Mouse (Mus musculus): ENCODE data around the gene Evi5. TPM values are rescaled to one million over a fixed set of nuclear protein-coding genes. Genes with fewer than 3 reads are reported as not detected.

The Evi5 gene
- polyA plus RNA-seq, 1 experiment = 37.2 TPM

DNA sequence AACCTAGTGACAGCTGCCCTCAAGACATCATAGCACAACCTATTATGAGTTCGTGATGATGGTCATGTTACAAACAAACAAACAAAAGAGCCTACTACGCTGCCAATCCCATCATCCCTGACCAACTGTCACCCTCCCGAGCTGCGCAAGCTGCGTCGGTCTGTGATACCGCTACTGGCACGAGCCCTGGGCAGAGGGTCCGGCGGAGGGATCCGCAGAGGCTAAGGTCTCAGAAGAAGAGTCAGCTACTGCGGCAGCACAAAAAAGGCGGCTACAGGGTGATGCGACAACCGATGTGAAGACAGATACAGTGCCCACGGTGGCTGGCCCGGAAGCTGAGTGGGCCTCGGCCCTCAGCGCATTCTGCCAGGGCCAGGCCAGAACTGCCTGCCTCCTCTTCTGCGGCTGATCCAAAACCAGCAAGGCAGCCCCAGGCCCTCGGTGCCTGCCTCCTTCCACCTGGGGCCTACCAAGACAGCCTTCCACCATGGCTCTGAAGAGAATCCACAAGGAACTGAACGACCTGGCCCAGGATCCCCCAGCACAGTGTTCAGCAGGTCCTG, 44.8 kb downstream of the Evi5 start, which contains the start of gene Ube2d2b:
Gene Ube2d2b, plus strand, starts transcription at position 102 of the 563 bp plus-strand sequence.
- H3K4me1 ChIP-seq (ENCODE audit: control insufficient read depth, insufficient read depth, low read length) = no peaks in the 10 kb centered on the region
- H3K4me3 ChIP-seq (replicated peaks; ENCODE audit: insufficient read depth, low read depth, low read length) = no peak within 1 kb of the TSS
- no peaks in the 10 kb centered on the region for H3K27me3 ChIP-seq (ENCODE audit: control insufficient read depth, insufficient read depth, low read length)
- 98% methylated on average over 22 of the region's 22 CpGs for WGBS
- no peak for DNase-seq
- no peak for TF ChIP-seq POLR2A (IDR thresholded peaks at IDR 0.05; ENCODE audit: borderline replicate concordance, insufficient read depth, low read length)
- TF ChIP-seq CTCF (IDR thresholded peaks at IDR 0.05; ENCODE audit: borderline replicate concordance, insufficient read depth, low read depth, low read length) = no peak
- H3K27ac ChIP-seq (ENCODE audit: insufficient read depth, low read length) = no peak within 1 kb of the TSS

DNA sequence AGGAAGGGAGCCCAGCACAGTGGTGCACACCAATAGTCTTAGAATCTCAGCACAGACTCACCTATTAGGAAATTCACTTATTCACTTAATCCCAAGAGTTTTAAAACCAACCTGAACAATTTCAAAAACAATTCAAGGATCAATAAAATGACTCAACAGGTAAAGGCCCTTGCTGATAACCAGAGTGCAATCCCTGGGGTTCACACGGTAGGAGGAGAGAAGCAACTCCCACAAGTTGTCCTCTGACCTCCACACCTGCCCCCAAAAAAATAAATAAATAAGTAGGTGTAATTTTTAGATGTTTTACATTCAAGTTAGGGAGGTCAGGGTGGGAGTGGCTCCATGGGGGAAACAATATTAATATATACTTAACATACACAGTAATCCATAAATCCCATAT, 52.4 kb downstream of the Evi5 start:
- Histone ChIP-seq H3K27me3 (ENCODE audit: control insufficient read depth, insufficient read depth, low read length) (no peaks in the 10 kb centered on the region), H3K4me3 (replicated peaks; ENCODE audit: insufficient read depth, low read depth, low read length) (no peak overlapping the region), H3K4me1 (ENCODE audit: control insufficient read depth, insufficient read depth, low read length) (no peaks in the 10 kb centered on the region), H3K27ac (ENCODE audit: insufficient read depth, low read length) (no peak overlapping the region)
- no peak for DNase-seq
- 89% methylated on average over 1 of the region's 1 CpGs for WGBS
- TF ChIP-seq CTCF (IDR thresholded peaks at IDR 0.05; ENCODE audit: borderline replicate concordance, insufficient read depth, low read depth, low read length) = no peak
- TF ChIP-seq POLR2A (IDR thresholded peaks at IDR 0.05; ENCODE audit: borderline replicate concordance, insufficient read depth, low read length) = no peak

DNA sequence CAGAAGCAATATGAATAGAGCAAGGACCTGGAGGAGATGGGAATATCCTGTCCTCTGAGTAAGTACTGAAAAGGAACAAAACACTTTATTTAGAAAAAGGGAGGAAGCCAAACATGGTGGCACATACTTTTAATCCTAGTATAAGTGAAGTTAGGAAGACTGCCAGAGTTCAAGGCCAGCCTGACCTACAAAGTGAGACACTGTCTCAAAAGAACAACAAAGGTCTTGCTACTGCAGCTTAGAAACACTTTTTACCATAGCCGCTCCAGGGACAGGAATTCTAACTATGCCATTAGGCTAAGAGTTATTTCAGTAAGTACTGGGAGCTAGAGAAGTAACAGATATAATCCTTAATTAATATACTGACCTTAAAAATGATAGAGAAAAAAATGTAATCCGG, 60.3 kb downstream of the Evi5 start:
- no peak overlapping the region for H3K4me3 ChIP-seq (replicated peaks; ENCODE audit: insufficient read depth, low read depth, low read length)
- DNase-seq = no peak
- WGBS = 97% methylated on average over 2 of the region's 2 CpGs
- TF ChIP-seq CTCF (IDR thresholded peaks at IDR 0.05; ENCODE audit: borderline replicate concordance, insufficient read depth, low read depth, low read length) = no peak
- no peak for TF ChIP-seq POLR2A (IDR thresholded peaks at IDR 0.05; ENCODE audit: borderline replicate concordance, insufficient read depth, low read length)
- no peaks in the 10 kb centered on the region for H3K4me1 ChIP-seq (ENCODE audit: control insufficient read depth, insufficient read depth, low read length)
- H3K27ac ChIP-seq (ENCODE audit: insufficient read depth, low read length) = no peak overlapping the region
- H3K27me3 ChIP-seq (ENCODE audit: control insufficient read depth, insufficient read depth, low read length) = no peaks in the 10 kb centered on the region

DNA sequence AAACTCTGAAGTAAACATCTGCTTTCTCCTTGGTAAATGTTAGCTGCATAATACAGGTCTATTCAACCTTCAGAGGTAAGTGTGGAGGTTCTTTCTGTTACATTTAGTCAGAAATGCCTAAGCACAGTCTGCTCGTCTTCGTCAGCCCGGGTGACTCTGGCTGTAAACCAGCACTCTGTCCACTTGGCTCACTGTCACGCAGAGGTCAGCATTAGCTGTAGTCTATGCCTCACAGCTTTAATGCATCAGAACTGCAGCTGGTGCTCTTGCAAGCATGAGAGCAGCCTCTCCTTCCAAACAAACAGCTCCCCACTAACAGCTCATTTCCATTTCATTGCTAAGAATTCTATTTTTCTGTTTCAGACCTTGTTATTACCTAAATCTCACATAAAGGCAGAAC, 67.4 kb downstream of the Evi5 start:
- TF ChIP-seq POLR2A (IDR thresholded peaks at IDR 0.05; ENCODE audit: borderline replicate concordance, insufficient read depth, low read length) (no peak), CTCF (IDR thresholded peaks at IDR 0.05; ENCODE audit: borderline replicate concordance, insufficient read depth, low read depth, low read length) (no peak)
- WGBS = 15% methylated on average over 4 of the region's 4 CpGs
- no peaks in the 10 kb centered on the region for H3K27me3 ChIP-seq (ENCODE audit: control insufficient read depth, insufficient read depth, low read length)

DNA sequence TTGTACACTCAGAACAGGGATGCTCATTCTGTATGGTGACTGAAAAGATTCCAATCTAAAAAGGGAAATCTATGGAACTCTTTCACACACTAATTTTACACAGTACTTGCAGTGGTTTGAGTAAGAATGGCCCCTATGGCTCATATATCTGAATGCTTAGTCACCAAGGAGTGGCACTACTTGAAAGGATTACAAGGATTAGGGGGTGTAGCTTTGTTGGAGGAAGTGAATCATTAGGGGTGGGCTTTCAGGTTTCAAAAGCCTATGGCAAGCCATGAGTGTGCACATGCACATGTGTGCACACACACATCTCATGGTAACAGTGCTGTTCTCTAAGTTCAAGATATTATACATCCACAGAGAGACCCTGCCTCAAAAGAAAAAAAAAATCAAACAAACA, 72.3 kb downstream of the Evi5 start:
- TF ChIP-seq POLR2A (IDR thresholded peaks at IDR 0.05; ENCODE audit: borderline replicate concordance, insufficient read depth, low read length) (no peak), CTCF (IDR thresholded peaks at IDR 0.05; ENCODE audit: borderline replicate concordance, insufficient read depth, low read depth, low read length) (no peak)
- DNase-seq = no peak
- Histone ChIP-seq H3K4me1 (ENCODE audit: control insufficient read depth, insufficient read depth, low read length) (no peaks in the 10 kb centered on the region), H3K27ac (ENCODE audit: insufficient read depth, low read length) (no peak overlapping the region), H3K27me3 (ENCODE audit: control insufficient read depth, insufficient read depth, low read length) (no peaks in the 10 kb centered on the region), H3K4me3 (replicated peaks; ENCODE audit: insufficient read depth, low read depth, low read length) (no peak overlapping the region)

More for the DNA sequence above, 67.4 kb downstream of the Evi5 start:
- Histone ChIP-seq H3K27ac (ENCODE audit: insufficient read depth, low read length) (no peak overlapping the region), H3K4me1 (ENCODE audit: control insufficient read depth, insufficient read depth, low read length) (no peaks in the 10 kb centered on the region), H3K4me3 (replicated peaks; ENCODE audit: insufficient read depth, low read depth, low read length) (no peak overlapping the region)
- DNase-seq = no peak

DNA sequence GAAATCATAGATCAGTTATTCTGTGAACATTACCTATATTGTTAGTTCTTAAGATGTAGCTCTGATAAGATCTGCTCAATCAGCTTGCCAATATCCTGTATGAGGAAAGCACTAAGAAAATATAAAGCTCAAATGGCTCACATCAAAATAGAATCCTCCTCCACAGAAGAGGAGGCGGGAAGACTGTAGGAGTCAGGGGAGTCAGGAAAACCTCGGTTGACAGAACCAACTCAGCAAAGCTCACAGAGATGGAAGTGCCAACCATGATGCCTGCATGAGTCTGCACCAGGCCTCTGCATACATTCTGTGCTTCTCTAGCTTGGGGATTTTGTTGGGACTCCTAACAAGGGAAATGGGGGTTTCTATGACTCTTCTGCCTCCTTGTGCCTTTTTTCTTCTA, 73.7 kb downstream of the Evi5 start:
- Histone ChIP-seq H3K27me3 (ENCODE audit: control insufficient read depth, insufficient read depth, low read length) (no peaks in the 10 kb centered on the region), H3K4me3 (replicated peaks; ENCODE audit: insufficient read depth, low read depth, low read length) (no peak overlapping the region), H3K27ac (ENCODE audit: insufficient read depth, low read length) (no peak overlapping the region), H3K4me1 (ENCODE audit: control insufficient read depth, insufficient read depth, low read length) (no peaks in the 10 kb centered on the region)
- TF ChIP-seq CTCF (IDR thresholded peaks at IDR 0.05; ENCODE audit: borderline replicate concordance, insufficient read depth, low read depth, low read length) = no peak
- no peak for TF ChIP-seq POLR2A (IDR thresholded peaks at IDR 0.05; ENCODE audit: borderline replicate concordance, insufficient read depth, low read length)
- WGBS = 84% methylated on average over 2 of the region's 2 CpGs
- no peak for DNase-seq

DNA sequence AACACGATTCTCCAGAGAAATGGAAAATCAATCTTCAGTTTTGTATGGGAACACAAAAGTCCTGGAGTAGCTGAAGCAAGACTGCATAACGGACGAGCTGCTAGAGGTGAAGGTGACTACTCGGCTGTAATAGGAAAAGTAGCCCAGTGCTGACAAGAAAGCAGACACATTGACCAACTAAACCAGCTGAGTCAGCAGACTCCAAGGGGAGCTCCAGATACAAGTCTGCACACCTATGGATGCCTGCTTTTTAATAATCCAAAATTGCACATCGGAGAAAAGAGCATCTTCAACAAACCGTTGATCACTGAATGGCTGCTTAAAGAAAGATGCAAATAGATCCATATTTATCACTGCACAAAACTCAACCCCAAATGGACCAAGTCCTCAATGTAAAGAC, 76.6 kb downstream of the Evi5 start:
- WGBS = 95% methylated on average over 6 of the region's 6 CpGs
- H3K4me3 ChIP-seq (replicated peaks; ENCODE audit: insufficient read depth, low read depth, low read length) = no peak overlapping the region
- no peaks in the 10 kb centered on the region for H3K4me1 ChIP-seq (ENCODE audit: control insufficient read depth, insufficient read depth, low read length)
- no peak overlapping the region for H3K27ac ChIP-seq (ENCODE audit: insufficient read depth, low read length)
- TF ChIP-seq POLR2A (IDR thresholded peaks at IDR 0.05; ENCODE audit: borderline replicate concordance, insufficient read depth, low read length) (no peak), CTCF (IDR thresholded peaks at IDR 0.05; ENCODE audit: borderline replicate concordance, insufficient read depth, low read depth, low read length) (no peak)
- H3K27me3 ChIP-seq (ENCODE audit: control insufficient read depth, insufficient read depth, low read length) = no peaks in the 10 kb centered on the region
- no peak for DNase-seq

DNA sequence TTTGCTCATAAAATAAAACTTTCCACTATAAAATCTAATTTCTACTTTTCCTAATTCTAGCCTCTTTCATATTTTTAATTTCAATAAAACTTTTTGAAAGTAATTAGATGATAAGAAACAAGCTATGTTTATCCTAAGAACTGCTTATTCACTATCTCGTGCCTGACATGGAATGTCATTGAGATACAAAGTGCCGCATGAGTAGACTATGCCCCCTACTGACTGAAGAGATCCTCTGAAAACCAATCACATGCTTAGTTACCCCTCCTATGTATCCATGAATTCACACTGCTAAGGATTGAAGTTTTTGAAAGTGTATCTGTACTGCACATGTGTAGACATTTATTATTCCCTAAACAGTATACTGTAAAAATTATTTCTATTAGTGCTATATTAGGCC, 81.0 kb downstream of the Evi5 start:
- Histone ChIP-seq H3K4me3 (replicated peaks; ENCODE audit: insufficient read depth, low read depth, low read length) (no peak overlapping the region), H3K27me3 (ENCODE audit: control insufficient read depth, insufficient read depth, low read length) (no peaks in the 10 kb centered on the region), H3K4me1 (ENCODE audit: control insufficient read depth, insufficient read depth, low read length) (no peaks in the 10 kb centered on the region), H3K27ac (ENCODE audit: insufficient read depth, low read length) (no peak overlapping the region)
- no peak for DNase-seq
- WGBS = 33% methylated on average over 2 of the region's 2 CpGs
- no peak for TF ChIP-seq CTCF (IDR thresholded peaks at IDR 0.05; ENCODE audit: borderline replicate concordance, insufficient read depth, low read depth, low read length)
- no peak for TF ChIP-seq POLR2A (IDR thresholded peaks at IDR 0.05; ENCODE audit: borderline replicate concordance, insufficient read depth, low read length)
